Mouse (Mus musculus): Measurements from ENCODE around the gene Smurf1.
A peak's percentile ranks its signal among the peaks of the same experiment; 100 is the strongest.

Gene Smurf1

DNA sequence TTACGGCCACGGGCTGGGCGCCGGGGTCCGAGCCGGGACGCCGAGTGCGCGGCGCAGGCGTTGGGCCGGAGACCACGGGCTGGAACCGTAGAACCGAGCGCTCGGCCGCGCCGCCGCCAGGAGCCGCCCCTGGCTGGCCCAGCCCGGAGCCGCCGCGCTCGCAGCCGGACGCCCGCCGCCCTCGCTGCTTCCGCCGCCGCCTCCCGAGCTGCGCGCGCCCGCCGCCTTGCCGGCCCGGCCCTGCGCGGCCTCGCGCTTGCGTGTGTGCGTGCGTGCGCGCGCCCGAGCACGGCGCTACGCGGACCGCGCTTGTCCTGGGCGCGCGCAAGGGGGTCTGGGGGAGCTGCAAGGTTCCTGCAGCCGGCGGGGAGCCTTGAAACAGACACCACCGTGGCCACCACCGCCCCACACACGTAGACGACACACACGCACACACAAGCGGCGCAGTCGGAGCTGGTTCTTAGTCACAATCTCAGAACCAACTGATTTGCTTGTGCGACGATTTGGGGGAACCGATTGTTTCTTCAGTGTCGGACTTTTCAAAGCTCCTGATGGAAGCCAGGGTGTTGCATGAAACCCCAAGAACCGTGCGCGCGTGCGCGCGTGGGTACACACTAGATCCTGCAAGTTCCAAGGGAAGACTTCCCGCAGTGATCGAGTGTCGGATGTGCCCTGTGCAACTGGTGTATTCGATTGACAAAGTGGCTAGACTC lies at the start of gene Smurf1:
Smurf1 (minus strand) TSS at position 209 of the 713 bp plus-strand sequence.
- peak; percentile 76 to 82 for DNase-seq (ENCODE audit: low read depth in 2 of 2, low spot score in 2 of 2)

DNA sequence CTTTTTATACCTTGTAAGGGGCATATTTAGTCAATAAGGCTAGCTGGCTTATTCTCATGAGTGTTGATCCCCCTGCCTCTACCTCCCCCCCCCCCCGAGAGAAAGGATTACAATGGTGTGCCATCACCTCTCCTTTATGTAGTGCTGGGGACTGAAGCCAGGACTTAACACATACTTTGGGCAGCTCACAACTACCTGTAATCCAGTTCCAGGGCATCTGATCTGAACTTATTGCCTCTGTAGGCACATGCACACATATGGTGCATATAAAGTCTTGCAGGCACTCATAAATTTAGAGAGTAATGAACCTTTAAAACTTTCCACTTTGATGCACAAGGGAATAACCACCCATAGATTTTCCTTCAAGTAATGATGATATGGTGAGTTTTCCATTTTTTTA lies 48.6 kb upstream of the Smurf1 start:
- no peak for DNase-seq (ENCODE audit: low read depth in 2 of 2, low spot score in 2 of 2)

DNA sequence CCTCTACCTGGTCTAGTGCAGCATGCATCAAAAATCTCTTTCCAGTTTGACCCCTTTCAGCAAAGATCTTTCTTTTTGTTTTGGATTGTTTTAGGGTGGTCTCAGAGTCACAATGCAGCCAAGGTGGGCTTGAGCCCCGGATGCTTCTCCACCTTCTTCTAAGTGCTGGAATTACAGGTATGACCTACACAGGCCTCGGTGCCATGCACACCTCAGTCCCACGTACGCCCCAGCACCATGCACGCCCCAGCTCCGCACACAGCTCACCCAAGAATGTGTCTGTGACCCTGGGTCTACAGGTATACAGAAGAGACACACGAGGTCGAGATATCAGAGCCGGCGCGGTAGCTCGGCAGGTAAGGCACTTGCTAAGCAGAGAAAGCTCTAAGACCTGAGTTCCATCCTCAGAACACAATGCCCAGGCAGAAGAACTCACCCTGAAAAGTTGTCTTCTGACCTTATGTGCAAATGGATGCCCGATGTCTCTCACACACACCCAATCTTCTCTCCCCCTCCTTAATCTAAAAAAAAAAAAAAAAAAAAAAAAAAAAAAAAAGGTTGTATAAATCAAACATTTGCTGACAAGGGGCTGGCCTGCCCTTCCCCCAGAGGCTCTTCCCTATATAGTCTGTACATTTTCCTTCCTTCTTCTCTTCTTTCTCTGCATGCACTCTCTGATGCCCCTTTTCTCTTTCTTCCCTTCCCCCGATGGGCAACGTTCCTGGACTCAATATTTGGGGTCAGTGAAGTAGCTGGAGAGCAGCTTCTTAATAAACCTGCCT lies 43.4 kb upstream of the Smurf1 start:
- no peak for DNase-seq (ENCODE audit: low read depth in 2 of 2, low spot score in 2 of 2)

DNA sequence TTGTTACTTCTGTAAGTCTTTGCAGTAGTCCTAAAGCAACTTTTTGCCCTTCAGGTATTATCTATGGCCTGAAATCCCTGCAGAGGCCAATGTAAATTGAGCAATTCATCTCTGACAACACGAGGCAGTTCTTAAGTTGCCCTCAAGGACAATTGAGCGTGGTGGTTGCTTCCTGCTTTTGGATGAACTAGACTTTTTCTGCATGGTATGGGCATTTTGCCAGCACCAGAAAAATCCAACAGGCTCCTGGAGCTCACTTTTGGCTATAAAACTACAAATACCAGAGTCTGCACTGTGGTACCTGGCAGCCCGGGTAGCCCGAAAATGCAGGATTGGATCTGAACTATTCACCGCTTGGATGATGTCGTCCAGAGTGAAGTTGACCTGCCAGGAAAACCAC lies 39.9 kb upstream of the Smurf1 start:
- DNase-seq (ENCODE audit: low read depth in 2 of 2, low spot score in 2 of 2), result no peak

DNA sequence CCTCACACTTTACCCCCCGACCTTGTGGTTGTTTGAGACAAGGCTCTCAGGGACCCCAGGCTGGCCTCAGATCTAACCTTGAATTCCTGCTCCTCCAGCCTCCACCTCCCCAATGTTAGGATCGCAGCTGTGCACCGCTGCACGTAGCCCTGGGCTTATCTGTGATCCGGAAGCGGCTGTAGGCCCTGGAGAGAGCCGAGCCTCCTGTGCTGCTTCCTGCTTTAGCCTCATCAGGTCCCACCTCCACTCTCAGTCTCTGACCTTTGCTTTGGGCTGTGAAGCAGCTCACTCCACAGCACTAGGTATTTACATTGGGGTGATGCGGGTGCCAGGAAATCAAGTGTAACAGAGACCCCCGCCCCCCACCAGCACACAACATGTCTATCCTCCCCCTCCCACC lies 38.8 kb upstream of the Smurf1 start:
- DNase-seq (ENCODE audit: low read depth in 2 of 2, low spot score in 2 of 2), result no peak

DNA sequence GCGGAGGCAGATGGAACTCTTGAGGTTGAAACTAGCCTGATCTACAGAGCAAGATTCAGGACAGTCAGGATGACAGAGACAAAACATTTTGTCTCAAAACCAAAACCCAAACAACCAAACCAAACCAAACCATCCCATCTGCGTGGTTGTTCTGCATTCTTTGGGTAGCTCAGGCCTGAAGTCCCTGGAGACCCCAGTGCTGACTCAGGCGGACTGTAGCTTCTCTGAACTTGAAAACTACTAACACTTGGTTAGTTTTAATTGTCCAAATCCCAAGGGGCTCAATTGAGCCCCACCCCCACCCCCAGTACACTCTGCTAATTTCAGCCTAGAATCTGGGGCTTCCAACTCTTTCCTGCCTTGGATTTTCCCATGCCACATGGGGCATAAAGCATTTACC lies 37.7 kb upstream of the Smurf1 start:
- DNase-seq (ENCODE audit: low read depth in 2 of 2, low spot score in 2 of 2), result no peak

DNA sequence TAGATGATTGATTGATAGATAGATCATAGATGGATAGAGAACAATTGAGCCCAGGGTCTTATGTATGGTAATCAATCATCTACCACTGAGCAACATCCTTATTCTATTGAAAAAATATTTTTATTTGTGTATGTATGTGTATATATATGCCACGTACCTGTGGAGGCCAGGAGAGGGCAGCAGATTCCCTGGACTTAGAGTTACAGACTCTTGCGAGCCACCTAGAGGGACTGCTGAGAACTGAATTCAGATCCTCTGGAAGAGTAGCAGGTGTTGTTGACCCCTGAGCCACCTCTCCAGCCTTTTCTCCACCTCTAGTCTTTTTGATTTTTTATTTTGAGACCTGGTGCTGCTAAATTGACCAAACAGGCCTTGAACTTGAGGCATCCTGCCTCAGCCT lies 32.8 kb upstream of the Smurf1 start:
- no peak for DNase-seq (ENCODE audit: low read depth in 2 of 2, low spot score in 2 of 2)

DNA sequence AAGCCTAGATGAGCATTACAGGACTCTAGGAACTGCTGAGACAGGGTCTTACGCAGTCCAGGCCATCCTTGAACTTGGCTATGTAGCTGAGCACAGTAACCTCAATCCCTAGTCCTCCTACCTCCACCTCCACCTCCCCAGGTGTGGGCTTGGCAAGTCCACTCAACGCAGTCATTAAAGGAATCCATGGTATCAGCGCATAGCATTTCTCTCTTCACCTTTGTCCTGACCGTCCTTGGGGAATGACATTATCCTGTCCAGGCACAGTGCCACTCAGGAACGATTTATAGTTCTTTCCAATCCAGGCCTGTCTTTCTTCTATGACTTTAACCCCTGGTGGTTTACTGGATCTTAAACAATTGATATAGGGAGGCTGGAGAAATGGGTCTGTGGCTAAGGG lies 24.8 kb upstream of the Smurf1 start:
- no peak for DNase-seq (ENCODE audit: low read depth in 2 of 2, low spot score in 2 of 2)

DNA sequence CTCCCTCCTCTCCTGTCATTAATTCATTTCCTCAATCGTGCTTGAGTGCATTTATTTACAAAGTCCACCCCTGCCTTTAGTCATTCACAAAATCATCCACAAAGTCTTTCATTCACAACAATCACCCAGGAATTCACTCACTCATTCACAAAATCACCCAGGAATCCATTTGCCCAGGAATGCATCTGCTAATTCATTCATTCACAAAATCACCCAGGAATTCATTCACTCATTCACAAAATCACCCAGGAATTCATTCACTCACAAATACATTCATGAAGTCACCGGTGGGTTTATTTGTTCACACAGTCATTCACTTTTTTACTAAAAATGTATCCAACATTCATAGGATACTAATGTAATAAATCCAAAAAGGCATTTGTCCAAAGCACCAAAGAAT lies 24.4 kb upstream of the Smurf1 start:
- DNase-seq (ENCODE audit: low read depth in 2 of 2, low spot score in 2 of 2), result no peak

DNA sequence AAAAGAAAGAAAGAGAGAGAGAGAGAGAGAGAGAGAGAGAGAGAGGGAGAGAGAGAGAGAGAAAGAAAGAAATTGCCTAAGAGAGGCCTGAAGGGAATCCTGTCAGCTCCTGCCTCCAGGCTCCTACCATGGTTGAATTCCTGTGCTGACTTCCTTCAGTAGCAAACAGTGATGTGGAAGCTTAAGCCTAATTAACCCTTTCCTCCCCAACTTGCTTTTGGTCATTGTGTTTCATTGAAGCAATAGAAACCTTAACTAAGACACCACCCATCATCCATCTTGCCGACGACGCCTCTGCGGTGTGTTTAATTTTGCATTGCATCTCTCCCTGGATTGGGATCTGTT lies 23.4 kb upstream of the Smurf1 start:
- DNase-seq (ENCODE audit: low read depth in 2 of 2, low spot score in 2 of 2), result no peak

DNA sequence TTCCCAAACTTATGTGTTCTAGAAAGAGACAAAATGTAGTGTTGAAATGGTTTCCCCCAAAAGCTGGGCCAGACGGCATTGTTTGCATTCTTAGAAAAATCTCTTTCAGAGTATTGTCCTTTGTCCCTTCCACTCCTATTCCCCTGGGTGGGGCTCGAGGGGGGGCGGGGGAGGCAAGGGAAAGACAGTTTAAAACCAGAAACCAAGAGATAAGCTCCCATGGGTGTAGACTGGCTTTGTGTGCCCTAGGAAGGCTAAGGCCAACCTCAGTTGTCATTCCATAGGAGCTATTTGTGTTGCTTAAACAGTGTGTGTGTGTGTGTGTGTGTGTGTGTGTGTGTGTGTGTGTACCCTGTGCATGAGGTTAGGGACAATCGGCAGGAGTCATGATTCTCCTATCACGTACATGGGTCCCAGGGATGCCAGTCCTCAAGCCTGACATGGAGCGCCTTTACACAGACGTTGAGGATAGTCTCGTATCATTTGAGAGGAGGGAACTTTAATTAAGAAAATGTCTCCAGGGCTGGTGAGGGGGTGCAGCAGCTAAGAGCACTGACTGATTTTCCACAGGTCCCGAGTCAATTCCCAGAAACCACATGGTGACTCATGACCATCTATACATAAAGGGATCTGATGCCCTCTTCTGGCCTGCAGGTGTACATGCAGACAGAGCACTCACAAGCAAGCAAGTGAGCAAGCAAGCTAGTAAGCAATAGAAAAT lies 22.9 kb upstream of the Smurf1 start:
- peak in 1 of 2 experiments; percentile 3 for DNase-seq (ENCODE audit: low read depth in 2 of 2, low spot score in 2 of 2)

DNA sequence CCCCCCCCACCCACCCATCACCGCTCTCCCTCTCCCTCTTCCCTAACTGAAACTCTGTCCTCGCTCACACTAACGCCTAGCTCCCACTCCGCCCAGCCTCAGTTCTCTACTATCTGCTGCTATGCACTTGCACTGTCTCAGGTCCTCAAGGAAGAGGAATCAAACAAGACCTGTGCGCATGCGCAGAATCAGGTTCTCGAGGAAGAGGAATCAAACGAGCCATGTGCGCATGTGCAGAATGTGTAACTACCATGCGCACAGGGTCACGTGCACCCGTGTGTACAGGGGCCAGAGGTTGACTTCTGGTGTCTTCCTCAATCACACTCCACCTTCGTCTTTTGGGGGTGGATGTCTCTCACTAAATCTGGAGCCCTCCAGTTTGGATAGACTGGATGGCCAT lies 21.9 kb upstream of the Smurf1 start:
- DNase-seq (ENCODE audit: low read depth in 2 of 2, low spot score in 2 of 2), result no peak

DNA sequence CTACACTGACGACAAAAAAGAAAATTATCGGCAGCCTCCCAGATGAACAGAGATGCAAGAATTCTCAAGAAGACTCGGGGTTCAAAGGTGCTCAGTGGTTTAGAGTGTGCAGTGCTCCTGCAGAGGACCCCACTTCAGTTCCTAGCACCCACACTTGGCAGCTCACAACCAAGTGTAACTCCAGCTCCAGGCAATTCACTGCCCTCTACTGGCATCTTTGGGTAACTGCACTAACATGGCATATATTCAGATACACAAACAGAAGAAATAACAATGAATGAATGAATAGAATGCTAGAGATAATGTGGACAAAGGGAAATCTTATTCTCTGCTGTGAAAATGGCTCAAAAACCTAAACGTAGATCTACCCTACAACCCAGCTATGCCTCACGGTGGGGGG lies 19.2 kb upstream of the Smurf1 start:
- no peak for DNase-seq (ENCODE audit: low read depth in 2 of 2, low spot score in 2 of 2)

DNA sequence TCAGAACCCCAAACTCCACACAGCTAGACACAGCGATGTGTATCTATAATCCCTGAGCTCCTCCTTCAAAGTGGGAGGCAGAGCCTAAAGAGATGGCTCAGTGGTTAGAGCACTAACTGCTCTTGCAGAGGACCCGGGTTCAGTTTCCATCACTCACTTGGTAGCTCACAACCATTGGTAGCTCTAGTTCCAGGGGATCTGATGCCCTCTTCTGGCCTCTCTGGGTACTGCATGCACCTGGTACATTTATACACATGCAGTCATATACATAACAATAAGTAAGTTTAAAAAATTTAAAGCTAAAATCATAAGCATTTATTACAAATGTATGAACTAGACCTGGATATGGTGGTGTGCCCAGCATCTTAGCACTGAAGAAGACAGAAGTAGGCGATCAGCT lies 17.6 kb upstream of the Smurf1 start:
- DNase-seq (ENCODE audit: low read depth in 2 of 2, low spot score in 2 of 2), result peak in 1 of 2 experiments; percentile 24

DNA sequence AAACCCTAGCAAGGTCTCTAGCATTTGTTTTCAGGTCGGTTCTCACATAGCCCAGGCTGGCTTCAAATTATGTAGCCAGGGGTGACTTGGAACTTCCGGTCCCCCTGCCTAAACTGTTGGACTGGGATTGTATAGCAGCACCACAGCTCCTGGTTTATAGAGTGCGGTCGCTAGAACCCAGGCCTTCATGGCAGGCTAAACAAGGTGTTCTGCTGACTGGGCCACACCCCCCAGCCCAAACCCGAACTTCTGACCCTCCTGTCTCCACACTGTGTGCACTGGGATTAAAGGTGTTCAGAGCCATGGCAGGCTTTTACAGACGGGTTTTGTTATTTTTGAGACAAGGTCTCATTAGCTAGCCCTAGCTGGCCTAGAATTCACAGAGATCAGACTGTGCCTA lies 13.5 kb upstream of the Smurf1 start:
- no peak for DNase-seq (ENCODE audit: low read depth in 2 of 2, low spot score in 2 of 2)

DNA sequence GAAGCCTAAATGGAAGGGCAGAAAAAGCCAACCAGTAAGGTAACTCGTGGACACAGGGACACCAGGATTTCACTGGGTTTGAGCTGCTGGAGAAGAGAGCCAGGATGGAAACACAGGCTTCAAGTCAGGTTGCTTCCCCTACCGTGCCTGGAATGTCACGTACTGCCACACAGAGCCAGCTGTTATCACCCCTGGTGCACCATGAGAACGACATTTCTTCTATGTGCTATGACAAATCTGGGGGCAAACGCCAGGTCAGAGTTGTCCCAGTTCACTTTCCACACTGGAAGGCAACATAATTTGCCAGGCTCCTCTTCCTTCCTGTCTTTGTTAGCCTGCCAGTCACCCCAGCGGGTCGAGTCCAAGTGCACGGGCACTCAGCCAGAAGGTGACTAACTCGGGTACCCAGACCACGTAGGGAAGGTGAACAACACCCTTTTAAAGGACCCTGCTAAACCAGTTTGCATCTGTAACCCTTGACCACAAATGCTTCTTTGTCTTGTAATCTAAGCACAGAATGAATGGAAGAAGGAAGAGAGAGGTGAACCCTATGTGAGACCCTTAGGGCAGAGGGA lies 13.0 kb upstream of the Smurf1 start:
- no peak for DNase-seq (ENCODE audit: low read depth in 2 of 2, low spot score in 2 of 2)

DNA sequence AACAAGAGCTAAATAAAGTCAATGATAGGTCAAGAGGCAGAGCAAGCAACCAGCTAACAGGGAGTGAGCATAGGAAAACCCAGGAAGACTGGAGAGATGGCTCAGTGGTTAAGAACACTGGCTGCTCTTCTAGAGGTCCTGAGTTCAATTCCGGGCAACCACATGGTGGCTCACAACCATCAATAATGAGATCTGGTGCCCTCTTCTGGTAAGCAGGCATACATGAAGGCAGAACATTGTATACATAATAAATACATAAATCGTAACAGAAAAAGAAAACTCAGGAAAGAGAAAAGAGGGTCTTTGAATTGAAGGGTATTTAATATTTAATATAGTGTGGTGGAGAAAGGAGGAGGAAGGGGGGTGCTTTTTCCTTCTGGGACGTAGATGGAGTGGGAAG lies 5.6 kb upstream of the Smurf1 start:
- no peak for DNase-seq (ENCODE audit: low read depth in 2 of 2, low spot score in 2 of 2)

DNA sequence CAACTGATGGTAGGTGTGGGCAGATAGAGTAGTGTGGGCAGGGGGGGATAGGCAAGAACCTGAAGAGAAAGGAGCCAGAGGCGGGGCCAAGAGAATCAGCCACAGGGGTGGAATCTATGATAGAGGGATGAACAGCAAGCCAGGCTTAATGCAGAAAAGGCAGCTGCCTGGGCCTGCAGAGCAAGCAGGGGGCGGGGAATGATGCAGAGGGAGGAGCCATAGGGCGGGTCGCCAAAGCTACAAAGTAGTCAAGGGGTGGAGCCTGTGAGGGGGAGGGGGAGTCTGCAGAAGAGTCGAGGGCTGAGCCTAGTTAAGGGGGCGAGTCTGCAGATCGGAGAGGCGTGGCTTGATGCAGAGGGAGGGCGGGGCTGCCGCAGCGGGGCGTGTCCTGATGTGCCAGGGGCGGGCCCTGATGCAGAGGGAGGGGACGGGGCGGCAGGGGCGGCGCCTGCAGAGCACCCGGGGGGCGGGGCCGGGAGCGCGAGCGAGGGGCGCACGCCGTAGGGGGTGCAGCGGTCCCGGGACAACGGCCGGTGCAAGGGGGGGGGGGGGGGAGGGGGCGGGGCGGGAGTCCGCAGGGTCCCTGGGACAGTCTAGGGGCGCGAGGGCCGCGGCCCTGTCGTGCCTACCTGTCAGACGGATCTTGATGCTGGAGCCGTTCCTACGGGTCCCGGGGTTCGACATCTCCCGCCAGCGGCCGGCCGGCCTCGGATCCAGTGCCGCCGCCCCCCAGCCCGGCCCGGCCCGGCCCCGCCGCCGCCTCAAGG lies 592 bp downstream of the Smurf1 start:
- peak; percentile 89 to 94 for DNase-seq (ENCODE audit: low read depth in 2 of 2, low spot score in 2 of 2)

DNA sequence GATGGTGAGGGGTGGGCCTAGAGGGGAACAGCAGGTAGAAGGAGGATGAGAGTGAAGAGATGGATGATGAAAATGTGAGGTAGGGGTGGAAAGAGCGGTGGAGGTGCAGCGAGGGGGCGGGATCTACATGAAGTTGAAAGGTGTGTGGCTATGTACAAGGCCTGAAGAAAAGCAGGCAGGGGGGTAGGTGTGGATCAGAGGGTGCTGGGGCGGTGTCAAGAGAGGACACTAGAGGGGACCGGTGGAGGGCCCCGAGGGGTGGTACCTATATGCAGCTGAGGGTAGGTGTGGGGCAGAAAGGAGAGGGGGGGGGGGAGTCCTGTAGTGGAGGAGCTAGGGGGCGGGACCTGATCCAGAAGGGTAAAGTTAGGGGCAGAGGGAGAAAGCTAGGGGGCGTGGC lies 1.2 kb downstream of the Smurf1 start:
- no peak for DNase-seq (ENCODE audit: low read depth in 2 of 2, low spot score in 2 of 2)

DNA sequence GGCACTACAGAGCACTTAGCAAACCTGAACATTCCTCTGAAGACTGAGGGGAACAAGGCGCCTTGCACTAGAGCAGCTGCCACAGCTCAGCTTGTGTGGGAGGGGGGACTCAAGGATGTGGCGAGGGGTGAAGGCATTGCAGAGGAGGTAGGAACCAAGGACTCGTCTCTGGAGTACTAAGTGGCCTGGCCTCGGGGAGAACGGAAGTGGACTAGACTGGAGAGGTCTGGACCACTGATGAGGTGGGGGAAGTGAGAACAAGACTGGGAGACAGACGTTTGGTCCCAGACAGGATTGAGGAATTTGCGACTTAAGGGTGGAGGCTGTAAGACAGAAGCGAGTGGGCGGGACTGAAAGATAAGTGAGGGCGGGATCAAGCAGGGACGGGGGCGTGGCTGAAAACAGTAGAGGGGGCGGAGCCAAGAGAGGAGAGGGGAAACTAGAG lies 1.8 kb downstream of the Smurf1 start:
- peak; percentile 34 to 63 for DNase-seq (ENCODE audit: low read depth in 2 of 2, low spot score in 2 of 2)

DNA sequence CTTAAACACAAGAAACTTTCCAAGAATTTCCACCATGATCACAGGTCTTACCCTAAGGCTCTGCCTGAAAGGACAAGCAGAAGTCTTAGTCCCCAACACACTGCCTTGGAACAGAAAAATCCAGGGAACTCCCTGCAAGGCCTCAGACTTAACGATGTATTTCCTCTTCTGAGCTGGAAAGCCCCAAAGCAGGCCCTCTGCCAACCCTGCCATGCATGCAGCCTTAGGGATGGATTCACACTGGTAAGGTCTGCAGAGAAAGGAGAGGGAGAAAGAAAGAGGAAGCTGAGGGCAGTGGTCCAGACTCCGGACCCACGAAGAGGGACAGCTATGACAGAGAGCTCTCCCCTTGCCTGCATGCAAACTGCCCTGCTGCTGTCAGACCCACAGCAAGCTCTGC lies 2.2 kb downstream of the Smurf1 start:
- DNase-seq (ENCODE audit: low read depth in 2 of 2, low spot score in 2 of 2), result no peak
